Mouse (Mus musculus) E14TG2a.4 (cell line): ENCODE measurements around the gene Agbl4.

ENCODE experiments used
- H3K27me3 ChIP-seq: 2 replicates; pipeline ENCODE4 v1.6.1; 2014; ENCODE audit warnings: low read length, control low read depth; ENCODE audit not compliant: insufficient read depth
- H3K36me3 ChIP-seq: 2 replicates; pipeline ENCODE4 v1.6.1; 2014; ENCODE audit warnings: low read length, control low read depth; ENCODE audit not compliant: insufficient read depth
- H3K4me1 ChIP-seq: replicated peaks from 2 replicates; pipeline ENCODE4 v1.6.1; 2014; ENCODE audit warnings: low read depth, low read length, control low read depth
- H3K4me3 ChIP-seq: replicated peaks from 2 replicates; pipeline ENCODE4 v1.5.1; 2014; ENCODE audit warnings: mild to moderate bottlenecking, low read length
- H3K9me3 ChIP-seq: 2 replicates; pipeline ENCODE4 v1.6.1; 2014; ENCODE audit warnings: low read length, control low read depth
- CTCF ChIP-seq: conservative IDR thresholded peaks from 2 replicates; pipeline ENCODE4 v1.5.1; 2014; ENCODE audit warnings: low read length
- NANOG ChIP-seq: IDR thresholded peaks from 2 replicates; pipeline ENCODE4 v1.6.1; 2014; ENCODE audit warnings: borderline replicate concordance, low read length, mixed read lengths
- POU5F1 ChIP-seq: IDR thresholded peaks from 2 replicates; pipeline ENCODE4 v1.6.1; 2014; ENCODE audit warnings: low read length, borderline replicate concordance

Agbl4 gene

GRCm38 (mm10) chr4:111327760-111328373 is 930.4 kb downstream of the Agbl4 start:
- H3K4me1 ChIP-seq = 0 out of 2 replicates have a peak, but pooled peaks cover 5% of the 10 kb centered on the region

GRCm38 (mm10) chr4:111329501-111329900 is 932.0 kb downstream of the Agbl4 start:
- no peaks in the 10 kb centered on the region for H3K36me3 ChIP-seq

More at GRCm38 (mm10) chr4:111327760-111328373, 930.4 kb downstream of the Agbl4 start:
- TF ChIP-seq NANOG = no peak
- no peak for TF ChIP-seq POU5F1
- TF ChIP-seq CTCF = peak; percentile 48
- no peaks in the 10 kb centered on the region for H3K36me3 ChIP-seq
- H3K27me3 ChIP-seq = no peaks in the 10 kb centered on the region
- no peak overlapping the region for H3K4me3 ChIP-seq
- H3K9me3 ChIP-seq = no peaks in the 10 kb centered on the region

GRCm38 (mm10) chr4:111332864-111333263 is 935.4 kb downstream of the Agbl4 start:
- no peak overlapping the region for H3K4me3 ChIP-seq
- no peaks in the 10 kb centered on the region for H3K36me3 ChIP-seq
- no peaks in the 10 kb centered on the region for H3K27me3 ChIP-seq
- 0 out of 2 replicates have a peak, but pooled peaks cover 5% of the 10 kb centered on the region for H3K4me1 ChIP-seq
- H3K9me3 ChIP-seq = peaks cover 6% of the 10 kb centered on the region
- TF ChIP-seq CTCF (no peak), POU5F1 (no peak), NANOG (no peak)

More at GRCm38 (mm10) chr4:111329501-111329900, 932.0 kb downstream of the Agbl4 start:
- no peak for TF ChIP-seq POU5F1
- no peak for TF ChIP-seq CTCF
- no peak for TF ChIP-seq NANOG
- Histone ChIP-seq H3K4me1 (0 out of 2 replicates have a peak, but pooled peaks cover 5% of the 10 kb centered on the region), H3K4me3 (no peak overlapping the region), H3K27me3 (no peaks in the 10 kb centered on the region), H3K9me3 (no peaks in the 10 kb centered on the region)

GRCm38 (mm10) chr4:111349965-111350364 is 952.5 kb downstream of the Agbl4 start:
- Histone ChIP-seq H3K4me1 (no peaks in the 10 kb centered on the region), H3K27me3 (no peaks in the 10 kb centered on the region), H3K4me3 (no peak overlapping the region), H3K36me3 (no peaks in the 10 kb centered on the region), H3K9me3 (no peaks in the 10 kb centered on the region)
- TF ChIP-seq POU5F1 (no peak), CTCF (no peak), NANOG (no peak)

- Histone ChIP-seq H3K4me1 (no peaks in the 10 kb centered on the region), H3K36me3 (no peaks in the 10 kb centered on the region), H3K27me3 (no peaks in the 10 kb centered on the region), H3K4me3 (no peak overlapping the region), H3K9me3 (no peaks in the 10 kb centered on the region)
- TF ChIP-seq CTCF (no peak), POU5F1 (no peak), NANOG (no peak)
Measured at GRCm38 (mm10) chr4:111350615-111351525, 953.4 kb downstream of the Agbl4 start.

GRCm38 (mm10) chr4:111356584-111357115 is 959.2 kb downstream of the Agbl4 start:
- H3K9me3 ChIP-seq = no peaks in the 10 kb centered on the region
- H3K4me1 ChIP-seq = no peaks in the 10 kb centered on the region
- no peak overlapping the region for H3K4me3 ChIP-seq
- no peaks in the 10 kb centered on the region for H3K27me3 ChIP-seq
- TF ChIP-seq POU5F1 = no peak
- no peak for TF ChIP-seq NANOG
- no peak for TF ChIP-seq CTCF
- no peaks in the 10 kb centered on the region for H3K36me3 ChIP-seq

- Histone ChIP-seq H3K9me3 (no peaks in the 10 kb centered on the region), H3K27me3 (no peaks in the 10 kb centered on the region), H3K36me3 (no peaks in the 10 kb centered on the region), H3K4me1 (no peaks in the 10 kb centered on the region), H3K4me3 (no peak overlapping the region)
- TF ChIP-seq CTCF (no peak), POU5F1 (no peak), NANOG (no peak)
Measured at GRCm38 (mm10) chr4:111357176-111357575, 959.7 kb downstream of the Agbl4 start.

GRCm38 (mm10) chr4:111364199-111364598 is 966.7 kb downstream of the Agbl4 start:
- no peaks in the 10 kb centered on the region for H3K9me3 ChIP-seq
- H3K27me3 ChIP-seq = no peaks in the 10 kb centered on the region
- no peak overlapping the region for H3K4me3 ChIP-seq
- no peaks in the 10 kb centered on the region for H3K36me3 ChIP-seq
- TF ChIP-seq POU5F1 = no peak
- TF ChIP-seq NANOG = no peak
- TF ChIP-seq CTCF = no peak
- no peaks in the 10 kb centered on the region for H3K4me1 ChIP-seq
